Mouse (Mus musculus) hindbrain, embryonic 15.5 days (tissue): ENCODE results near the gene Nhp2. TPM values are rescaled to one million over a fixed set of nuclear protein-coding genes. Genes with fewer than 3 reads are reported as not detected.
"Not testable (repeated sequence)": the region's sequence is repeated elsewhere in the genome, so short reads cannot be mapped to it uniquely, and the experiment has no call there.

Experiments
- ATAC-seq: fragments of 200-750 bp; cut with Nextera tagmentation; 2 replicates; pipeline ENCODE4 v1.8.0; 2017; ENCODE audit warnings: low read depth, moderate number of reproducible peaks, moderate TSS enrichment; ENCODE audit not compliant: low FRiP score
- H3K27ac ChIP-seq: fragments of 300-500 bp; sonication (generic); replicated peaks from 2 replicates; pipeline ENCODE4 v1.5.1; 2015; ENCODE audit warnings: mild to moderate bottlenecking, inconsistent platforms
- H3K27me3 ChIP-seq: fragments of 300-500 bp; sonication (generic); 2 replicates; pipeline ENCODE4 v1.6.1; 2015; ENCODE audit warnings: control low read depth, inconsistent platforms
- H3K36me3 ChIP-seq: fragments of 300-500 bp; sonication (generic); 2 replicates; pipeline ENCODE4 v1.6.1; 2015; ENCODE audit warnings: control low read depth, inconsistent platforms
- H3K4me1 ChIP-seq: fragments of 300-500 bp; sonication (generic); replicated peaks from 2 replicates; pipeline ENCODE4 v1.6.1; 2015; ENCODE audit warnings: control low read depth, inconsistent platforms
- H3K4me2 ChIP-seq: fragments of 300-500 bp; sonication (generic); 2 replicates; pipeline ENCODE4 v1.6.1; 2015; ENCODE audit warnings: moderate library complexity, mild to moderate bottlenecking, inconsistent platforms
- H3K4me3 ChIP-seq: fragments of 300-500 bp; sonication (generic); 2 replicates; pipeline ENCODE4 v1.5.1; 2015; ENCODE audit warnings: mild to moderate bottlenecking, inconsistent platforms
- H3K9ac ChIP-seq: fragments of 300-500 bp; sonication (generic); 2 replicates; pipeline ENCODE4 v1.6.1; 2015; ENCODE audit warnings: inconsistent platforms
- H3K9me3 ChIP-seq: fragments of 300-500 bp; sonication (generic); 2 replicates; pipeline ENCODE4 v1.6.1; 2016; ENCODE audit warnings: control low read depth, inconsistent platforms
- WGBS: fragments of 180-500 bp; shearing (Covaris S2); methylation state at CpG from one replicate; pipeline ENCODE4 v1.1.7; 2015; 5-methylcytosine and 5-hydroxymethylcytosine counted together
- polyA plus RNA-seq: library from polyadenylated mRNA; unstranded; fragments of >200 nt; fragmentation: Nextera tagmentation; extraction: Ambion mirVana; gene quantifications from 2 replicates; pipeline ENCODE4 v1.2.1, GENCODE M21; 2015

Gene Nhp2
- polyA plus RNA-seq, 1 experiment from 2014 or later: 105 TPM

- WGBS: 93% methylated on average over 4 of the region's 4 CpGs
- no peak overlapping the region for H3K4me2 ChIP-seq
- no peak overlapping the region for H3K9ac ChIP-seq
- ATAC-seq: no peak
- no peaks in the 10 kb centered on the region for H3K36me3 ChIP-seq
- H3K4me1 ChIP-seq: peaks cover 24% of the 10 kb centered on the region
- H3K27ac ChIP-seq: no peak overlapping the region
- no peaks in the 10 kb centered on the region for H3K9me3 ChIP-seq
- peaks cover 7% of the 10 kb centered on the region; the same call in 1 of the 2 replicates for H3K27me3 ChIP-seq
- H3K4me3 ChIP-seq: no peak overlapping the region
Measured at GRCm38 (mm10) chr11:51652889-51653418, 33.4 kb downstream of the Nhp2 start.

DNA sequence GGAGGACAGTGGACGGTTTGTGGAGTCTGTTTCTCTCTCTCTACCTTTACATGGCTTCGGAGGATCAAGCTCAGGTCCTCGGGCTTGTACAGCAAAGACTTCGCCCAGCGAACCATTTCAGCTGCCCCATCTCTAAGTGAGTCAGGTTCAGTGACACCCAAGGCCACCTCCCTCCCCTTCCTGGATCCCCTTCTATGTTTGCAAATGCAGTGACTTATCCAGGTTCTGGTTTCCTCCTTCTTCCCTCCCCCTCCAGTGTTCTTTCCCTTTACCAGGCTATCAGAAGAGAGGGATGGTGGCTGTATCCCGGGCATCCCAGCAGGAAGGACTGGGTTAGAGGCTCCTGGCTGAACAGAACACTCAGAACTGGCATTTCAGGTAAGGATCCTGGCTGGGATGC is 34.2 kb downstream of the Nhp2 start:
- H3K9me3 ChIP-seq: no peaks in the 10 kb centered on the region
- no peak for ATAC-seq
- H3K27ac ChIP-seq: no peak overlapping the region
- H3K27me3 ChIP-seq: peaks cover 7% of the 10 kb centered on the region; the same call in 1 of the 2 replicates
- H3K4me1 ChIP-seq: peaks cover 21% of the 10 kb centered on the region
- no peak overlapping the region for H3K4me3 ChIP-seq
- 89% methylated on average over 6 of the region's 6 CpGs for WGBS
- H3K36me3 ChIP-seq: no peaks in the 10 kb centered on the region
- no peak overlapping the region for H3K4me2 ChIP-seq
- no peak overlapping the region for H3K9ac ChIP-seq

DNA sequence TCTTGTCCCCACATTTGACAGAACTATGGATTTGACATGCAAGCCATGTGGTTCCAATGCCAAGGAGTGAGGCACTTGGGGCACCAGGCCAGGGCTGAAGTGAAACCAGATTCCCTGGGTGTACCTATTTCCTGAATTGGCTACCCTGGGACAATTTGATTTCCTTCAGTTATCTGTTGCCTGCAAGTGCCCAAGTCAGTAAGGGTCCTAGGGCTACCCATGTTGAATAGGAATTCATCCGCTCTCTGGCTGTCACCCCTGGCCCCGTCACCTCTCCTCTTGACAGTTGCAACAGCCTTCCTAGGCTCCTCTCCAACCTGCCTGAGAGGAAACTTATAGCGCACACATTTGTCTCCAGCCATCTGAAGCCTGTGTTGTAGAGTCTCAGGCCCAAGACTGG is 35.4 kb downstream of the Nhp2 start:
- H3K9me3 ChIP-seq: no peaks in the 10 kb centered on the region
- no peak overlapping the region for H3K4me3 ChIP-seq
- no peaks in the 10 kb centered on the region for H3K36me3 ChIP-seq
- 94% methylated on average over 3 of the region's 3 CpGs for WGBS
- peaks cover 7% of the 10 kb centered on the region; the same call in 1 of the 2 replicates for H3K27me3 ChIP-seq
- H3K4me1 ChIP-seq: peaks cover 10% of the 10 kb centered on the region
- H3K9ac ChIP-seq: no peak overlapping the region
- no peak overlapping the region for H3K4me2 ChIP-seq
- no peak for ATAC-seq
- H3K27ac ChIP-seq: no peak overlapping the region

DNA sequence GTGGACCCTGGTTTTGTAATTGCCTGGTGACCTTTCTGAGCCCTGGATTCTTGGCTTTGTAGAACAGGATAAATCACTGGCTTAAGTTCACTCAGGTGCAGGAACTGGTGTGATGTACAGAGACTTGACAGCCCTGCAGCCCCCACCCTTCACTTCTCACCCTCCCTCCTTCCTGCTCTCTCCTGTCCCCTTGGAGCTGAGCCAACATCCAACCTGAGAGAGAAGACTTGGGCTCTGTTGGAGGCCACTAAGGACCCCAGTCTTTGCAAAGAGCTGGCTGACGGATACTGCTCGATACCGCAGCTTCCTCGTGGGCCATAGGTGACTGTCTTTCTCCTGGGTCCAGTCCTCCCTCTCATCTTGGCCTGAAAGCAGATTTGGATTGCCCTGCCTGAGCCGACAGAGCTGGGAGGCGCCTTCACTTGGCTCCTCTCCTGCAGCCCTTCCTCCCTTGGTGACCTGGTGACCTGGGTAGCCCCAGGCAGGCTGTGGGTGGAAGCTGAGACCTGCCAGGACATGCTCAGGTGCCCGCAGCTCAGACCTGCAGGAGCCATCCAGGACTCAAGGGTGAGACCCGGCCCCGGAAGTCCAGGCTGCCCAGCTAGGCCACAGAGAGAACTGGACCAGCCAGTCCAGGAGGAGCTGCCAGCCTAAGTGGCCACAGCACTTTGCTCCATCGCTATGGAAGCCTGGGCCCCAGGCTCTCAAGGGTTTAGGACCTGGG is 37.4 kb downstream of the Nhp2 start:
- no peak for ATAC-seq
- H3K36me3 ChIP-seq: no peaks in the 10 kb centered on the region
- no peak overlapping the region for H3K27ac ChIP-seq
- no peak overlapping the region for H3K4me3 ChIP-seq
- H3K4me1 ChIP-seq: 0 out of 2 replicates have a peak, but pooled peaks cover 3% of the 10 kb centered on the region
- no peak overlapping the region for H3K9ac ChIP-seq
- H3K27me3 ChIP-seq: peaks cover 4% of the 10 kb centered on the region; the same call in 1 of the 2 replicates
- 81% methylated on average over 10 of the region's 10 CpGs for WGBS
- no peaks in the 10 kb centered on the region for H3K9me3 ChIP-seq
- H3K4me2 ChIP-seq: no peak overlapping the region

GRCm38 (mm10) chr11:51658291-51658690 is 38.8 kb downstream of the Nhp2 start:
- no peaks in the 10 kb centered on the region for H3K36me3 ChIP-seq
- no peak for ATAC-seq

DNA sequence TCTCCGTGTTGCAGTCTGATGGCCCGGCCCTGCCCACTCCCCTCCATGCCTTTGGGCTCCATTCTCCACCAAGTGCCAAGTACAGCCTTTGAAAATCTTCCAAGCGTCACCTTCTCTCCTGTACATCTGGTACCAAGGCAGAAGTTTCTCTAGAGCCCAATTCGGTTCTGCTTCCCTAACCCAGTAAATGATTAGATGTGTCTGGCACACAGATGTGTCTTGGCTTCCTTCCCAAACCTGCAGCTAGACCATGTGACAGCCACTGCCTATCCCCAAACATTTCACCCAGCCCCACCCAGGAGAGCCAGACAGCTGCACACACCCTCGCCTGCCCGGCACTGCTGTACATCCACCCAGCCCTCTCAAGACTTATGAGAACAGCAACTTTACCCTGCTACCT is 39.2 kb downstream of the Nhp2 start:
- ATAC-seq: peak; percentile 34; the same call in 1 of the 2 replicates
- WGBS: 51% methylated on average over 6 of the region's 6 CpGs
- H3K4me3 ChIP-seq: no peak overlapping the region
- H3K27me3 ChIP-seq: no peaks in the 10 kb centered on the region
- H3K9ac ChIP-seq: no peak overlapping the region
- H3K4me1 ChIP-seq: 0 out of 2 replicates have a peak, but pooled peaks cover 3% of the 10 kb centered on the region
- no peak overlapping the region for H3K27ac ChIP-seq
- no peaks in the 10 kb centered on the region for H3K9me3 ChIP-seq
- no peaks in the 10 kb centered on the region for H3K36me3 ChIP-seq
- no peak overlapping the region for H3K4me2 ChIP-seq

More at GRCm38 (mm10) chr11:51658291-51658690, 38.8 kb downstream of the Nhp2 start:
- 0 out of 2 replicates have a peak, but pooled peaks cover 3% of the 10 kb centered on the region for H3K4me1 ChIP-seq
- 61% methylated on average over 7 of the region's 7 CpGs for WGBS
- H3K9me3 ChIP-seq: no peaks in the 10 kb centered on the region
- no peak overlapping the region for H3K9ac ChIP-seq
- H3K4me2 ChIP-seq: no peak overlapping the region
- H3K4me3 ChIP-seq: no peak overlapping the region
- no peaks in the 10 kb centered on the region for H3K27me3 ChIP-seq
- H3K27ac ChIP-seq: no peak overlapping the region

GRCm38 (mm10) chr11:51661867-51662365 is 42.4 kb downstream of the Nhp2 start:
- 75% methylated on average over 16 of the region's 16 CpGs for WGBS
- Histone ChIP-seq H3K4me2 (no peak overlapping the region), H3K27ac (no peak overlapping the region), H3K4me3 (no peak overlapping the region), H3K9ac (no peak overlapping the region), H3K4me1 (0 out of 2 replicates have a peak, but pooled peaks cover 3% of the 10 kb centered on the region), H3K9me3 (no peaks in the 10 kb centered on the region), H3K27me3 (no peaks in the 10 kb centered on the region), H3K36me3 (no peaks in the 10 kb centered on the region)
- no peak for ATAC-seq

- H3K27ac ChIP-seq: no peak overlapping the region
- no peaks in the 10 kb centered on the region for H3K36me3 ChIP-seq
- WGBS: 67% methylated on average over 7 of the region's 7 CpGs
- H3K4me3 ChIP-seq: no peak overlapping the region
- 0 out of 2 replicates have a peak, but pooled peaks cover 3% of the 10 kb centered on the region for H3K4me1 ChIP-seq
- no peaks in the 10 kb centered on the region for H3K27me3 ChIP-seq
- H3K9ac ChIP-seq: no peak overlapping the region
- no peak overlapping the region for H3K4me2 ChIP-seq
- no peaks in the 10 kb centered on the region for H3K9me3 ChIP-seq
- no peak for ATAC-seq
Measured at GRCm38 (mm10) chr11:51662632-51663031, 43.1 kb downstream of the Nhp2 start.

DNA sequence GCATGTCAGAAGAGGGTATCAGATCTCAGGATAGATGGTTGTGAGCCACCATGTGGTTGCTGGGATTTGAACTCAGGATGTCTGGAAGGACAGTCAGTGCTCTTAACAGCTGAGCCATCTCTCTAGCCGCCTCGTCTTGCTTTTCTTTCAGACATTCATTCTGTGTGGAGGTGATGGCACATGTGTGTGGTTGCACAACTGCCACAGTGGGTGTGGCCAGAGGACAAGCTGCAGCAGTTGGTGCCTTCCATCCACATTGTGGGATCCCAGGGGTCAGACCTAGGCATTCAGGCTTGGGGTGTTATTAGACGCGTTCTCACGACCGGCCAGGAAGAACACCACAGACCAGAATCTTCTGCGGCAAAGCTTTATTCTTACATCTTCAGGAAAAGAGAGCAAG is 45.2 kb downstream of the Nhp2 start:
- not testable (repeated sequence) for H3K4me2 ChIP-seq, H3K9me3 ChIP-seq, H3K9ac ChIP-seq, H3K27me3 ChIP-seq, H3K4me3 ChIP-seq, ATAC-seq, H3K27ac ChIP-seq, H3K4me1 ChIP-seq, H3K36me3 ChIP-seq
- 97% methylated on average over 7 of the region's 7 CpGs for WGBS

DNA sequence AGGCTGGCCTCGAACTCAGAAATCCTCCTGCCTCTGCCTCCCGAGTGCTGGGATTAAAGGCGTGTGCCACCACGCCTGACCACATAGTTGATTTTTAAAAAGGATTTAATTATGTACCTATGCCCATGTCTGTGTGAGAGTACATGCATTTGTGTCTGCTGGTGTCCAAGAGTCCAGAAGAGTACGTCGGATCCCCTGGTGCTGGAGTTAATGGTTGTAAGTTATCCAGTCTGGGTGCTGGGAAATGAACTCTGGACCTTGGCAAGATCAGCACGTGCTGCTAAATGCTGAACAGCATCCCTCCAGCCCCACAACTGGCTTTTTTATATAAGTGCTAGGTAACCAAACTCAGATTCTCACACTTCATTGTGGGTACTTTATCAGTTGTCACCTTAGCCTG is 51.3 kb downstream of the Nhp2 start:
- Histone ChIP-seq H3K27ac (no peak overlapping the region), H3K4me1 (no peaks in the 10 kb centered on the region), H3K27me3 (no peaks in the 10 kb centered on the region), H3K36me3 (no peaks in the 10 kb centered on the region), H3K9me3 (no peaks in the 10 kb centered on the region), H3K4me2 (no peak overlapping the region), H3K4me3 (no peak overlapping the region), H3K9ac (no peak overlapping the region)
- no peak for ATAC-seq
- WGBS: 94% methylated on average over 7 of the region's 7 CpGs

- Histone ChIP-seq H3K4me2 (no peak overlapping the region), H3K36me3 (no peaks in the 10 kb centered on the region), H3K4me3 (no peak overlapping the region), H3K9me3 (no peaks in the 10 kb centered on the region), H3K27me3 (no peaks in the 10 kb centered on the region), H3K9ac (no peak overlapping the region), H3K4me1 (no peaks in the 10 kb centered on the region), H3K27ac (no peak overlapping the region)
- 79% methylated on average over 2 of the region's 2 CpGs for WGBS
- ATAC-seq: no peak
Measured at GRCm38 (mm10) chr11:51671376-51671775, 51.8 kb downstream of the Nhp2 start.

GRCm38 (mm10) chr11:51673291-51673690 is 53.8 kb downstream of the Nhp2 start:
- no peak overlapping the region for H3K27ac ChIP-seq
- H3K4me3 ChIP-seq: no peak overlapping the region
- no peaks in the 10 kb centered on the region for H3K9me3 ChIP-seq
- no peaks in the 10 kb centered on the region for H3K36me3 ChIP-seq
- no peak overlapping the region for H3K4me2 ChIP-seq
- no peak overlapping the region for H3K9ac ChIP-seq
- H3K4me1 ChIP-seq: no peaks in the 10 kb centered on the region
- 81% methylated on average over 9 of the region's 9 CpGs for WGBS
- H3K27me3 ChIP-seq: no peaks in the 10 kb centered on the region
- ATAC-seq: no peak
